Mouse (Mus musculus) kidney, adult 2 months (tissue): ENCODE measurements around the gene Cacna1a.

Experiments used
- CTCF ChIP-seq: fragments of 200-500 bp; conservative IDR thresholded peaks from 2 replicates; pipeline ENCODE4 v1.5.1; 2011; ENCODE audit warnings: low read depth, mild to moderate bottlenecking, control low read depth, low read length, moderate library complexity, mixed read lengths; ENCODE audit not compliant: insufficient read depth, insufficient read length
- POLR2A ChIP-seq: fragments of 200-500 bp; IDR thresholded peaks from one replicate; pipeline ENCODE4 v1.6.1; 2011; ENCODE audit warnings: low read depth, low read length, control low read depth

DNA sequence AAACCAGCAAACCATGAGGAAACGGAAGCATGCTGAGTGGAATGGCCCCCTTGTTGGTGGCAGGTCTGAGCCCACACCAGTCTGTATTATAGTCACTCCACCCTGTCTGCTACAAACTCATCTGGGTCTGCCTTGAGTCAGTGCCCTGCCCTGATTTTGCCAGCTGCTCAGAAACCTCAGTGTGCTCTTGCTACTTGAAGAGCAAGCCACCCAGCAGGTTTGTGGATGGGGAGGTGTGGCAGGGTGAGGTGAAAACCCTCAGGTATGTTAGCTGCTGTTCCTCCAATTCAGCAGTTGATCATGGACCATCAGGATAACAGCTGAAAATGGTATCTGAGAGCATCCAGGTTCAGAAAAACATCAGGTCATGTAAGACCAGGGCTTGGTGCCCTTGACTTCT is 279.8 kb downstream of the Cacna1a start:
- TF ChIP-seq POLR2A (no peak), CTCF (no peak)
